Mouse (Mus musculus): ENCODE results near the gene Tcte2.

Gene Tcte2

GRCm38 (mm10) chr17:13746330-13746729 lies 15.3 kb downstream of the Tcte2 start:
- in situ Hi-C loops (cut with MboI, MseI) = no loop called here

- in situ Hi-C loops (cut with MboI, MseI) = no loop called here
Observed at GRCm38 (mm10) chr17:13745373-13745772, 16.3 kb downstream of the Tcte2 start.

GRCm38 (mm10) chr17:13744824-13745223 lies 16.8 kb downstream of the Tcte2 start:
- in situ Hi-C loops (cut with MboI, MseI) = no loop called here

- in situ Hi-C loops (cut with MboI, MseI) = no loop called here
Observed at GRCm38 (mm10) chr17:13744219-13744618, 17.4 kb downstream of the Tcte2 start.

- in situ Hi-C loops (cut with MboI, MseI) = no loop called here
Observed at GRCm38 (mm10) chr17:13743709-13744079, 17.9 kb downstream of the Tcte2 start.

GRCm38 (mm10) chr17:13742941-13743708 lies 18.5 kb downstream of the Tcte2 start:
- in situ Hi-C loops (cut with MboI, MseI) = no loop called here

GRCm38 (mm10) chr17:13742334-13742733 lies 19.3 kb downstream of the Tcte2 start:
- in situ Hi-C loops (cut with MboI, MseI) = no loop called here

- in situ Hi-C loops (cut with MboI, MseI) = no loop called here
Observed at GRCm38 (mm10) chr17:13741611-13742010, 20.0 kb downstream of the Tcte2 start.

GRCm38 (mm10) chr17:13740796-13741195 lies 20.8 kb downstream of the Tcte2 start:
- in situ Hi-C loops (cut with MboI, MseI) = no loop called here

GRCm38 (mm10) chr17:13739981-13740380 lies 21.6 kb downstream of the Tcte2 start:
- in situ Hi-C loops (cut with MboI, MseI) = no loop called here

- in situ Hi-C loops (cut with MboI, MseI) = no loop called here
Observed at GRCm38 (mm10) chr17:13738916-13739315, 22.7 kb downstream of the Tcte2 start.

- in situ Hi-C loops (cut with MboI, MseI) = no loop called here
Observed at GRCm38 (mm10) chr17:13738121-13738776, 23.4 kb downstream of the Tcte2 start.

- in situ Hi-C loops (cut with MboI, MseI) = no loop called here
Observed at GRCm38 (mm10) chr17:13737336-13737735, 24.3 kb downstream of the Tcte2 start.

- in situ Hi-C loops (cut with MboI, MseI) = no loop called here
Observed at GRCm38 (mm10) chr17:13735803-13736282, 25.8 kb downstream of the Tcte2 start.

- in situ Hi-C loops (cut with MboI, MseI) = no loop called here
Observed at GRCm38 (mm10) chr17:13735057-13735456, 26.6 kb downstream of the Tcte2 start.

- in situ Hi-C loops (cut with MboI, MseI) = no loop called here
Observed at GRCm38 (mm10) chr17:13733971-13734370, 27.7 kb downstream of the Tcte2 start.

- in situ Hi-C loops (cut with MboI, MseI) = no loop called here
Observed at GRCm38 (mm10) chr17:13732685-13733084, 28.9 kb downstream of the Tcte2 start.

GRCm38 (mm10) chr17:13731727-13732112 lies 29.9 kb downstream of the Tcte2 start:
- in situ Hi-C loops (cut with MboI, MseI) = no loop called here

- in situ Hi-C loops (cut with MboI, MseI) = no loop called here
Observed at GRCm38 (mm10) chr17:13730980-13731726, 30.5 kb downstream of the Tcte2 start.

- in situ Hi-C loops (cut with MboI, MseI) = loop anchor here (10.0 kb wide), 1 partner anchor 798 kb away; no protein-coding TSS in a partner anchor
Observed at GRCm38 (mm10) chr17:13726832-13727355, 34.7 kb downstream of the Tcte2 start.

- in situ Hi-C loops (cut with MboI, MseI) = loop anchor here (10.0 kb wide), 1 partner anchor 800 kb away; no protein-coding TSS in a partner anchor
Observed at GRCm38 (mm10) chr17:13725004-13725550, 36.5 kb downstream of the Tcte2 start.

GRCm38 (mm10) chr17:13722434-13722833 lies 39.2 kb downstream of the Tcte2 start:
- in situ Hi-C loops (cut with MboI, MseI) = loop anchor here (10.0 kb wide), 1 partner anchor 802 kb away; no protein-coding TSS in a partner anchor

Measured in regulatory T cell (primary cell).